Mouse (Mus musculus) lung, adult 2 months (tissue): Measurements from ENCODE around the gene 2810408A11Rik.

ENCODE experiments used
- CTCF ChIP-seq: fragments of 200-500 bp; IDR thresholded peaks from 2 replicates; pipeline ENCODE4 v1.5.1; 2011; ENCODE audit warnings: mild to moderate bottlenecking, low read length, control low read depth; ENCODE audit not compliant: insufficient read depth
- POLR2A ChIP-seq: fragments of 200-500 bp; IDR thresholded peaks from 2 replicates; pipeline ENCODE4 v1.6.1; 2011; ENCODE audit warnings: low read depth, mild to moderate bottlenecking, control low read depth, low read length, borderline replicate concordance; ENCODE audit errors: extremely low read depth

DNA sequence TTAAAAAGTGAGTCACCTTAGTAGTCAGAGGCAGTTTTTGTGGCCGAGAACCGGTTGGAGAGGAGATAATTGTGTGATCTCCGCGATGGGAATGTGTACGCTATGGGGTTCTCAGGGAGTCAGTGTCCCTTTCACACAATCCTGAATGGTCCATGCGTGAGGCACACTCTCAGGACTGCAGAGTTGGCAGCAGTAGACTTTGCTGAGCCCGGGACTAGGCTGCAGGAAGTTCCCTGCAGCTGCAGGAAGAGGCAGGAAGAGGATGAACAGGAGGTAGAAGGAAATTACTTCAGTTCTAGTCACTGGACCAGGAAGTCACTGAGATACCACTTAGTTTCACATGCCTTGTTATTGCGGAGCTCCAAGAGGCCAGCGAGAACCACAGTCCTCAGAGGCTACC, 51.7 kb downstream of the 2810408A11Rik start:
- no peak for TF ChIP-seq CTCF
- no peak for TF ChIP-seq POLR2A
